Mouse (Mus musculus) retina, embryonic 14.5 days (tissue): Measurements from ENCODE around the gene Phc1.

ENCODE experiments used
- DNase-seq: peaks from one replicate; pipeline ENCODE4 v3.0.0-alpha.2; 2015; ENCODE audit warnings: low spot score

Phc1 gene

GRCm38 (mm10) chr6:122339047-122339647 is 1.2 kb downstream of the Phc1 start:
- DNase-seq: peak; percentile 68

GRCm38 (mm10) chr6:122337546-122337945 is 2.8 kb downstream of the Phc1 start:
- no peak for DNase-seq

DNA sequence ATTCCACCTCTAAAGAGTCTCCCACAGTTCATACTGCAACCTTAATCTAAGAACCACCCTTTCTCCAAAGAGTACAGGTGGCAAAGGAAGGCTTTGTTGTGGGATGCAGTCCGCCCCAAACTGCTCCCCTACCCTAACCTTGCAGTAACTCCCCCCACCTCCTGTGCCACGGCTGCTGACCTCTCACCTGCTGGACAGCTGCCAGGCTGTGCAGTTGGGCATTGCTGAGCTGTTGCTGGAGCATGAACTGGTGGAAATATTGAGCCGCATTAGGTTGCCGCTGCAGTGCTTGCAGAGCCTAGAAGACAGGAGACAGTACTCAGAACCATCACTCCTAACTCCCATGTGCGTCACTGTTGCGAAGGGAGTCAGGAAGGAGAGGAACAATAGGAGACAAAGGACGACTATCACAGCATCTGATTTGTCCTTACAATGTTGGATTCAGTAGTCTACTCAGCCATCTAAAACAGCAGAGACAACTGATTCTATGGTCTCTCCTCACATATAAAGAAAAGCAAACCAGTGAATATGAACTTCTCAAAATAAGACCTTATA is 5.5 kb downstream of the Phc1 start:
- no peak for DNase-seq

- no peak for DNase-seq
Observed at GRCm38 (mm10) chr6:122333081-122333612, 7.2 kb downstream of the Phc1 start.

DNA sequence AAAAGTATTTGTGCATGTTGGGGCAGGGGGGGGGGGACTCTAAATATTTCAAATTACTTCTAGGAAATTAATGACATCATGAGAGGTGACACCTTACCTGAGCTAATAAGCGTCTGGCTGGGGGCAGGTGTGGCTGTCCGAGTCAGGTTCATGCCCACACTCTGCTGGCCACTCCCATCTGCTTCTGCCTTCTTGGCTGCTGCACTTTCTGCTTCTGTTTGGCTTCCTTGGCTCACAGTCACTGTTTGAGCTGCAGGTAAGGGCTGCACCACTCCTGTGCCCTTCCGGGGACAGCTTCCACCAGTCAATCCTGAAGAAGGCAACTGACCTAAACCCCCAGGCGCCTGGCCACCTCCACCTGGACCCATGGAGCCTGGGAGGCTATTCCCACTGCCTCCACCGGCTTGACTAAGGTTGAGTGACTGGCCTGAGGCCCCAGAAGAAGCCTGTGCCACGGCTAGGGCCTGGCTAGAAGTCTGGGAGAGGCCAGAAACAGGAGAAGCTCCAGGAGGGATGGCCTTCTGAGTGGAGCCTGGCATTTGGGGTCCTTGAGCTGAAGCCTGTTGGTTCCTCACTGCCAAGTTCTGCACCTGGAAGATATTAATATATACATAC is 14.9 kb downstream of the Phc1 start:
- no peak for DNase-seq

- no peak for DNase-seq
Observed at GRCm38 (mm10) chr6:122318726-122319125, 21.6 kb downstream of the Phc1 start.

DNA sequence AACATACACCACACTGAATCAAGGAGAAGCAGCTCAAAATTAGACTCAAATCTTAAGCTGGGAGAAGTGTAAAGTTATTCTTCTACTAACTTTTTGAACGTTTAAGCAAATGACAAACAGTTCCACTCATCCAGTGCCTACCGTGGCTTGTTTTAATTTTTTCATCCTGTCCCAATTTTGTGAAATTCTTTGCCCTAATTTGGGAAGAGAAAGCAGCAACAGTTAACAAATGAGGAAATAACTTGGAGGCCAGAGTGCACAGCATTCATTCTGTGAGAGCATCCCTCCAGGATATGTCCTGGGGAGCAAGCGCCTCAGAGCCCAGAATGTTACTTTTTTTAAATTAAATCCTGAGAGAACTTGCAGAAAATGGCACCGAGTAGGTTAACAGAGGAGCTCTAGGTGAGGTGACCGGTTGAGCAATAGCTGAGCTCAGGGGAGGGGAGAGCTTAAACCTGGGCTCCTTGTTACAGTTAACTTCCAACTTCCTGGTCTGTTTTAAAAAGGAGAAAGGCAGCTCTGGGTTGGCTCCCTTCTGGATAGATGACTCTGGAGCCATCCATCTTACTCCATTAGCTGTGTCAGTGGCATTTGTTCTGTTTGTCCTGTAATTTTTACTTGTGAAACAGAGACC is 30.1 kb downstream of the Phc1 start:
- DNase-seq: no peak

DNA sequence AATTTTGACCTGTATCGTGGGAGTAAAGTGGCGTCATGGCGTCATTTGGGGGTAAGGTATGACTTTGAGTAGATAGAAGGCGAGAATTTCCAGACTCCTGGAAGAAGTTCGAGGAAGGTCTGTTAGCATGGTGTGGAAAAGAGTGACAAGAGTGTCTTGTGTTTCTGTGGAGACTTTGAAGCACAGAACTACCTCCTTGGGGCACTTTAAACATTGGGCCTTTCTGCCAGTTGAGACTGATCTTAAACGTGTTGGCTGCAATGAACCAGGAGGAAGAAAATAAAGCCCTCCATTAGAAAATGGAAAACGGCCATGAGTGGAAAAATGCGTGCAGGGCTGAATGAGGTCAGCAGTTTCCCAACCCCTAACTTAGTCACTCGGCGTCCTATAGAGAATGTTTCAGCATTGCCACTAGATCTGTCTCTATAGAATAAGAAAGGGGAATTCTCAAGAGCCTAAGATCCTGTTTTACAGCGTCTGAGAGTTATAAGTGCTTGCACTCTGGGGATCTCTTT is 30.9 kb downstream of the Phc1 start:
- no peak for DNase-seq

DNA sequence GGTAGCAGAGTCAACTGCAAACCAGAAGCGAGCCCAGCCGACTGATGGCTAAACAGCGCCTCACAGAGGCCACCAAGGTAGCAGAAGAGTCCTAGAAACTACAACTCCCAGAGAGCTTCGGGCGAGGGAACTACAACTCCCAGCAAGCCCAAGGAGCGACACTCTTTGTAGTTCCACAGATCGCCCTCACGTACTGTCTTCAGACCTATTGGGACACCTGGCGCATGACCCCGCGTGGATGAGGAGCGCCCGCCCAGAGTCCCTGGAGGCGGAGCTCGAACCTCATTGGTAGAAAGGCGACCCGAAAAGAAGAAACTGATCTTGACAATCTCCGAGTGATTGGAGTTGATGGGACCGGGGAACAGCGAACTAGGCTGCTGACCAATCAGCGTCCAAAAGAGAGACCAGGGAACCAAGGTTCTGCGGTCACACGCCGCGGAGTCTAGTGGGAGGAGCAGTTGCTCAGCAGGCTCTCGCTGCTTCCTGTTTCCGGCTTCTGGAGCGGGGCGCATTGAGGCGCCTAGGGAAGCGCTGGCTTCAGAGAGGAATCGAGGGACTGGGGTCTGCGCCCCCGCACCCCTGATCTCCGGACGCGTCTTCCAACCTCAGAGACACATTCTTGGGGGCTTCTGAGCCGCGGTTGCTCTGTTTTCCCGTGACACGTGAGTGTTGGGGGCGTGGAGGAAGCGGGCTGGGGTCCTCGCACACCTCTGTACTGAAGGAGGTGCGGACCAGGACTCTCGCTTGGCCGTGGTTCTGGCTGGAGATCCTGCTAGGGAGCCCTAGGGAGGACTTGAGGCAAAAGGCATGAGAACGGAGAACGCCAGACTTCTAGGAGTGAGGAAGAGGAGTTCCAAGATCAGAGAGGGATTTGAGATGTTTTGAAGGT is 31.6 kb downstream of the Phc1 start, which contains the start of gene M6pr:
Gene M6pr (plus strand): TSS at position 216 of the 889 bp plus-strand sequence.
- DNase-seq: peak; percentile 96

DNA sequence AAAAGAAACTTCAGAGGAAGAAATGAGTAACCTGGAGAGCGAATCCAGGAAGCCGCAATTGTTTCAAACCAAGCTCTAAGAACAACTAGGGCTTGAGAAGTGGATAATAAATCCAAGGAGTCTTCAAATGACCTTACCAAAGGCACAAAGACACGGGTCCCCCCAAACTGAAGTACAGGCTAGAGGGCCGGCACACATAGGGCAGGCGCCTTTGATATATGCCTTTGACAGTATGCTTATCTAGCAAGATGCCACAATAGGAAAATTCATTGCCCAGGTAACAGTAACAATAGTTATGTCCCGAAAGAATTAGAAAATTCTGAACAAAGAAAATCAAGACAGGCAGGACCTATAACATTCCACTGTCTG is 32.2 kb downstream of the Phc1 start:
- no peak for DNase-seq

- DNase-seq: no peak
Observed at GRCm38 (mm10) chr6:122306707-122307106, 33.7 kb downstream of the Phc1 start.

GRCm38 (mm10) chr6:122304790-122305555 is 35.4 kb downstream of the Phc1 start:
- DNase-seq: no peak

- DNase-seq: peak; percentile 86
Observed at GRCm38 (mm10) chr6:122304355-122304754, 36.0 kb downstream of the Phc1 start.

GRCm38 (mm10) chr6:122303526-122303925 is 36.8 kb downstream of the Phc1 start:
- no peak for DNase-seq

- no peak for DNase-seq
Observed at GRCm38 (mm10) chr6:122302661-122303060, 37.7 kb downstream of the Phc1 start.

DNA sequence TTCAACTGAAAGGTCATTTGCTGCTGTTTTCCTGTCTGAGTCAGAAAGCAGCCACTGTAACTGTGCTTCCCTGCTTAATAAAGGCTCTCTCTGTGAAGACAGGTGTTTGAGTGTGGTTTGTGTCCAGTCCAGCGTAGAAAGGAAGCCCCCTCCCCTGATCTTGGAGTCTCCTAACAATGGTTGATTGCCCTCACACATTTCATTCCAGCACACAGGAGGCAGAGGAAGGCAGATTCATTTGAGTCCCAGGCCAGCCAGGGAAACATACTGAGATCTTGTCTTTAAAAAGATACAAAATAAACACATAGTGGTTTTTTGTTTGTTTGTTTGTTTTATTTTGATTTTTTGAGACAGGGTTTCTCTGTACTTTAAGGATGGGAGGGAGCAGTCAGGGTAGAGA is 38.2 kb downstream of the Phc1 start:
- no peak for DNase-seq

DNA sequence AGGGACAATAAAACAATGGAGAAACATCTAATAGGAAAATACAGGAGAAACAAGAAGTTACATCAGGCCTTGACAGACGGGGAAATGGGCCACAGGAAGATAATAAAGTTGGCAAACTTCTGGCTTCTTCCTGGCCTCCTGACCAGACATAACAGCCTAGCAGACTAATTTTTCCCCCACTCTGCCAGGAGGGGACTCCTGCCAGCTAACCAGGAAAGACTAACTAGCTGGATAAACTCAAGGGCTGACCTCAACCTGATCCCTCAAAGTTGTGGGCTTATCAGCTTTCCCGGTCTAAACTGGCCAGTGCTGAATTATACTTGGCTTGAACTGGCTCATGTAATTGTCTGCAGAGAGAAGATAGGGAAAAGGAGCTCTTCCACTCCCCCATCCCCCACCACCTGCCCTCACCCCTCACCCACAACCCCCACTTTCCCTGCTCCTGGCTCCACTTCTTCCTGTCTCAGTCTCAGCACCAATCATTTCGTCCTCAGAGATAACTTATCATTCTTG is 40.7 kb downstream of the Phc1 start:
- DNase-seq: no peak

GRCm38 (mm10) chr6:122298223-122298609 is 42.1 kb downstream of the Phc1 start:
- DNase-seq: no peak

GRCm38 (mm10) chr6:122297279-122298222 is 42.8 kb downstream of the Phc1 start:
- peak; percentile 68 for DNase-seq

DNA sequence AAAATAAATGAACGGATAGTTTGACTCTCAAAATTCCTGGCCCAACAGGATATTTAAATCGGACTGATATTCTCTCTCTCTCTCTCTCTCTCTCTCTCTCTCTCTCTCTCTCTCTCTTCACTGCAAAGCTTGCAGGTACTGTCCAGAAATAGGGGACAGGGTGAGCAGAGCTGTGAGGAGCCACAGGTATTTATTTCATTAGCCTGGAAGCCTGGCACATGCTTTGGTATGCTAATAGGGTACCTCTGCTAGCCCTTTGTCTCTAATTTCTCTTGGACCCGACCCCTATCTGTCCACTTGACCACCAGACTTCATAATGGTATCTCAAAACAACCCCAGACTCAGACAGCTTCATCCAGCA is 43.5 kb downstream of the Phc1 start:
- DNase-seq: peak; percentile 40
